Mouse (Mus musculus) MEL (cell line): ENCODE measurements around the gene Cyp4x1. TPM values are rescaled to one million over a fixed set of nuclear protein-coding genes. Genes with fewer than 3 reads are reported as not detected.
A peak's percentile ranks its signal among the peaks of the same experiment; 100 is the strongest.

ENCODE experiments used
- DNase-seq: peaks from one replicate; pipeline ENCODE4 v3.0.0; 2011; ENCODE audit warnings: low read depth, low spot score
- H3K27ac ChIP-seq: 2 replicates; pipeline ENCODE4 v1.5.1; 2012; ENCODE audit warnings: low read depth, mild to moderate bottlenecking, control low read depth, low read length, moderate library complexity; ENCODE audit not compliant: control insufficient read depth
- H3K27me3 ChIP-seq, 2 experiments: fragments of 150-350 bp in 1 of 2; sonication (generic) in 1 of 2; 2 replicates each; pipeline ENCODE4 v1.6.1; 2012; ENCODE audit warnings: low read length in 2 of 2, mild to moderate bottlenecking in 2 of 2, improper control_type of control experiment in 1 of 2, moderate library complexity in 1 of 2; ENCODE audit not compliant: insufficient read depth in 2 of 2, control insufficient read depth in 1 of 2
- H3K36me3 ChIP-seq, 2 experiments: 2 replicates each; pipeline ENCODE4 v1.6.1; 2012 to 2014; ENCODE audit warnings: low read length in 2 of 2, improper control_type of control experiment in 1 of 2, inconsistent platforms in 1 of 2, mild to moderate bottlenecking in 1 of 2; ENCODE audit not compliant: insufficient read depth in 2 of 2, control insufficient read depth in 1 of 2
- H3K4me1 ChIP-seq, 2 experiments: fragments of 150-350 bp in 1 of 2; sonication (generic) in 1 of 2; 2 replicates each; pipeline ENCODE4 v1.6.1; 2012; ENCODE audit warnings: low read length in 2 of 2, improper control_type of control experiment in 1 of 2, mild to moderate bottlenecking in 1 of 2; ENCODE audit not compliant: insufficient read depth in 2 of 2, control insufficient read depth in 1 of 2
- H3K4me3 ChIP-seq, 2 experiments: fragments of 150-350 bp in 1 of 2; sonication (generic) in 1 of 2; 2 replicates each; pipeline ENCODE4 v1.5.1; 2012; ENCODE audit warnings: low read depth in 2 of 2, low read length in 2 of 2, mild to moderate bottlenecking in 2 of 2, moderate library complexity in 2 of 2, control low read depth in 1 of 2, improper control_type of control experiment in 1 of 2; ENCODE audit not compliant: control insufficient read depth in 1 of 2, insufficient read depth in 1 of 2
- H3K79me2 ChIP-seq: 2 replicates; pipeline ENCODE4 v1.6.1; 2012; ENCODE audit warnings: mild to moderate bottlenecking, low read length, moderate library complexity; ENCODE audit not compliant: control insufficient read depth, poor library complexity, insufficient read depth
- H3K9ac ChIP-seq: 2 replicates; pipeline ENCODE4 v1.6.1; 2012; ENCODE audit warnings: low read depth, mild to moderate bottlenecking, control low read depth, low read length, moderate library complexity; ENCODE audit not compliant: control insufficient read depth, poor library complexity, severe bottlenecking
- H3K9me3 ChIP-seq: fragments of 150-350 bp; sonication (generic); replicated peaks from 2 replicates; pipeline ENCODE4 v1.6.1; 2012; ENCODE audit warnings: mild to moderate bottlenecking, low read length, improper control_type of control experiment, moderate library complexity; ENCODE audit not compliant: insufficient read depth
- BHLHE40 ChIP-seq: IDR thresholded peaks from 2 replicates; pipeline ENCODE4 v1.6.1; 2012; ENCODE audit warnings: low read depth, mild to moderate bottlenecking, inconsistent platforms, low read length, improper control_type of control experiment, borderline replicate concordance
- CHD1 ChIP-seq: IDR thresholded peaks from 2 replicates; pipeline ENCODE4 v1.6.1; 2012; ENCODE audit warnings: low read depth, mild to moderate bottlenecking, inconsistent platforms, low read length, improper control_type of control experiment
- CHD2 ChIP-seq: IDR thresholded peaks from 2 replicates; pipeline ENCODE4 v1.6.1; 2011; ENCODE audit warnings: low read length, improper control_type of control experiment
- CTCF ChIP-seq, 3 experiments: IDR thresholded peaks in 2 of 3; conservative IDR thresholded peaks in 1 of 3; 2 replicates each; pipeline ENCODE4 v1.5.1; 2011 to 2012; ENCODE audit warnings: low read length in 3 of 3, low read depth in 2 of 3, mild to moderate bottlenecking in 2 of 3, improper control_type of control experiment in 1 of 3, inconsistent platforms in 1 of 3, mixed read lengths in 1 of 3, moderate library complexity in 1 of 3; ENCODE audit not compliant: control insufficient read depth in 1 of 3, insufficient read depth in 1 of 3, poor library complexity in 1 of 3, severe bottlenecking in 1 of 3
- E2F4 ChIP-seq: IDR thresholded peaks from 2 replicates; pipeline ENCODE4 v1.6.1; 2011; ENCODE audit warnings: low read depth, low read length, improper control_type of control experiment, borderline replicate concordance
- ELF1 ChIP-seq: IDR thresholded peaks from 2 replicates; pipeline ENCODE4 v1.6.1; 2014; ENCODE audit warnings: low read depth, mild to moderate bottlenecking, inconsistent platforms, low read length, improper control_type of control experiment, moderate library complexity
- EP300 ChIP-seq, 2 experiments: IDR thresholded peaks; 2 replicates each; pipeline ENCODE4 v1.6.1; 2011; ENCODE audit warnings: improper control_type of control experiment in 2 of 2, low read length in 2 of 2, low read depth in 1 of 2, mild to moderate bottlenecking in 1 of 2
- ETS1 ChIP-seq: IDR thresholded peaks from 2 replicates; pipeline ENCODE4 v1.6.1; 2012; ENCODE audit warnings: low read depth, mild to moderate bottlenecking, inconsistent platforms, low read length, improper control_type of control experiment, moderate library complexity
- GABPA ChIP-seq: IDR thresholded peaks from 2 replicates; pipeline ENCODE4 v1.6.1; 2012; ENCODE audit warnings: low read depth, mild to moderate bottlenecking, inconsistent platforms, low read length, improper control_type of control experiment, moderate library complexity
- GATA1 ChIP-seq: IDR thresholded peaks from 2 replicates; pipeline ENCODE4 v1.6.1; 2011; ENCODE audit warnings: low read depth, low read length, improper control_type of control experiment
- HCFC1 ChIP-seq: IDR thresholded peaks from 2 replicates; pipeline ENCODE4 v1.6.1; 2012; ENCODE audit warnings: low read depth, mild to moderate bottlenecking, inconsistent platforms, low read length, improper control_type of control experiment, moderate library complexity
- JUND ChIP-seq: IDR thresholded peaks from 2 replicates; pipeline ENCODE4 v1.6.1; 2011; ENCODE audit warnings: low read depth, mild to moderate bottlenecking, improper control_type of control experiment, low read length
- KAT2A ChIP-seq: conservative IDR thresholded peaks from 2 replicates; pipeline ENCODE4 v1.6.1; 2012; ENCODE audit warnings: low read depth, low read length, improper control_type of control experiment, inconsistent platforms
- MAFK ChIP-seq: IDR thresholded peaks from 2 replicates; pipeline ENCODE4 v1.6.1; 2011; ENCODE audit warnings: low read depth, mild to moderate bottlenecking, low read length, improper control_type of control experiment, borderline replicate concordance
- MAX ChIP-seq: IDR thresholded peaks from 2 replicates; pipeline ENCODE4 v1.6.1; 2011; ENCODE audit warnings: low read length, improper control_type of control experiment
- MAZ ChIP-seq: IDR thresholded peaks from 2 replicates; pipeline ENCODE4 v1.6.1; 2012; ENCODE audit warnings: low read depth, mild to moderate bottlenecking, inconsistent platforms, low read length, improper control_type of control experiment
- MEF2A ChIP-seq: IDR thresholded peaks from 2 replicates; pipeline ENCODE4 v1.6.1; 2014; ENCODE audit warnings: low read depth, mild to moderate bottlenecking, inconsistent platforms, low read length, improper control_type of control experiment; ENCODE audit not compliant: poor library complexity, insufficient replicate concordance, severe bottlenecking; ENCODE audit errors: extremely low read depth
- MYB ChIP-seq: IDR thresholded peaks from 2 replicates; pipeline ENCODE4 v1.6.1; 2011; ENCODE audit warnings: mild to moderate bottlenecking, low read depth, low read length, improper control_type of control experiment
- MYC ChIP-seq: IDR thresholded peaks from 2 replicates; pipeline ENCODE4 v1.6.1; 2011; ENCODE audit warnings: low read depth, mild to moderate bottlenecking, low read length, improper control_type of control experiment, moderate library complexity
- NRF1 ChIP-seq: IDR thresholded peaks from 2 replicates; pipeline ENCODE4 v1.6.1; 2014; ENCODE audit warnings: low read depth, mild to moderate bottlenecking, inconsistent platforms, low read length, improper control_type of control experiment, moderate library complexity; ENCODE audit not compliant: poor library complexity, insufficient read depth, severe bottlenecking
- POLR2A ChIP-seq, 2 experiments: IDR thresholded peaks; 2 replicates each; pipeline ENCODE4 v1.6.1; 2011 to 2012; ENCODE audit warnings: low read length in 2 of 2, mild to moderate bottlenecking in 2 of 2, control low read depth in 1 of 2, improper control_type of control experiment in 1 of 2, low read depth in 1 of 2, moderate library complexity in 1 of 2; ENCODE audit not compliant: control insufficient read depth in 1 of 2, insufficient read depth in 1 of 2, poor library complexity in 1 of 2
- POLR2AphosphoS2 ChIP-seq: IDR thresholded peaks from 2 replicates; pipeline ENCODE4 v1.6.1; 2011; ENCODE audit warnings: low read length, improper control_type of control experiment
- POLR2AphosphoS5 ChIP-seq: IDR thresholded peaks from 2 replicates; pipeline ENCODE4 v1.6.1; 2012; ENCODE audit warnings: low read depth, borderline replicate concordance, mild to moderate bottlenecking, inconsistent platforms, low read length, moderate library complexity, mixed read lengths
- RAD21 ChIP-seq: IDR thresholded peaks from 2 replicates; pipeline ENCODE4 v1.6.1; 2011; ENCODE audit warnings: mild to moderate bottlenecking, low read depth, low read length, improper control_type of control experiment
- RCOR1 ChIP-seq: IDR thresholded peaks from 2 replicates; pipeline ENCODE4 v1.6.1; 2012; ENCODE audit warnings: low read depth, mild to moderate bottlenecking, inconsistent platforms, low read length, improper control_type of control experiment
- SIN3A ChIP-seq: IDR thresholded peaks from 2 replicates; pipeline ENCODE4 v1.6.1; 2012; ENCODE audit warnings: low read length, improper control_type of control experiment, inconsistent platforms
- SMC3 ChIP-seq: IDR thresholded peaks from 2 replicates; pipeline ENCODE4 v1.6.1; 2011; ENCODE audit warnings: low read depth, low read length, improper control_type of control experiment
- TAL1 ChIP-seq: IDR thresholded peaks from 2 replicates; pipeline ENCODE4 v1.6.1; 2012; ENCODE audit warnings: mild to moderate bottlenecking, inconsistent platforms, low read length, moderate library complexity, mixed read lengths
- TBP ChIP-seq: IDR thresholded peaks from 2 replicates; pipeline ENCODE4 v1.8.0; 2011; ENCODE audit warnings: low read depth, low read length, improper control_type of control experiment
- TCF12 ChIP-seq: IDR thresholded peaks from 2 replicates; pipeline ENCODE4 v1.6.1; 2014; ENCODE audit warnings: low read depth, mild to moderate bottlenecking, inconsistent platforms, low read length, improper control_type of control experiment, moderate library complexity
- UBTF ChIP-seq: IDR thresholded peaks from 2 replicates; pipeline ENCODE4 v1.6.1; 2012; ENCODE audit warnings: low read depth, mild to moderate bottlenecking, inconsistent platforms, low read length, improper control_type of control experiment, moderate library complexity, borderline replicate concordance; ENCODE audit not compliant: insufficient read depth
- USF2 ChIP-seq, 2 experiments: IDR thresholded peaks; 2 replicates each; pipeline ENCODE4 v1.6.1; 2011 to 2012; ENCODE audit warnings: improper control_type of control experiment in 2 of 2, low read length in 2 of 2, borderline replicate concordance in 1 of 2, inconsistent platforms in 1 of 2, low read depth in 1 of 2, mild to moderate bottlenecking in 1 of 2; ENCODE audit not compliant: insufficient read depth in 1 of 2
- ZKSCAN1 ChIP-seq: IDR thresholded peaks from 2 replicates; pipeline ENCODE4 v1.6.1; 2012; ENCODE audit warnings: low read depth, mild to moderate bottlenecking, inconsistent platforms, low read length, improper control_type of control experiment, moderate library complexity
- ZNF384 ChIP-seq: IDR thresholded peaks from 2 replicates; pipeline ENCODE4 v1.6.1; 2012; ENCODE audit warnings: low read depth, mild to moderate bottlenecking, inconsistent platforms, low read length, improper control_type of control experiment
- polyA plus RNA-seq, 2 experiments: library from polyadenylated mRNA; stranded (reverse) in 1 of 2; unstranded in 1 of 2; fragments of >175 nt in 1 of 2; fragments of >200 nt in 1 of 2; gene quantifications; 2 replicates each; pipeline versions ENCODE4 v1.2.1 to v1.2.4; 2012; ENCODE audit warnings: low replicate concordance in 2 of 2, low read depth in 1 of 2; ENCODE audit not compliant: insufficient read length in 2 of 2, insufficient read depth in 1 of 2, missing spikeins in 1 of 2
- total RNA-seq: library from RNA; depleted of rRNA; stranded (reverse); fragments of 300-350 nt; gene quantifications from 2 replicates; pipeline ENCODE4 v1.2.3, GENCODE M21; 2012

The Cyp4x1 gene
- total and polyA plus RNA-seq, 3 experiments = 0.04 to 0.47 TPM; not detected in 1

DNA sequence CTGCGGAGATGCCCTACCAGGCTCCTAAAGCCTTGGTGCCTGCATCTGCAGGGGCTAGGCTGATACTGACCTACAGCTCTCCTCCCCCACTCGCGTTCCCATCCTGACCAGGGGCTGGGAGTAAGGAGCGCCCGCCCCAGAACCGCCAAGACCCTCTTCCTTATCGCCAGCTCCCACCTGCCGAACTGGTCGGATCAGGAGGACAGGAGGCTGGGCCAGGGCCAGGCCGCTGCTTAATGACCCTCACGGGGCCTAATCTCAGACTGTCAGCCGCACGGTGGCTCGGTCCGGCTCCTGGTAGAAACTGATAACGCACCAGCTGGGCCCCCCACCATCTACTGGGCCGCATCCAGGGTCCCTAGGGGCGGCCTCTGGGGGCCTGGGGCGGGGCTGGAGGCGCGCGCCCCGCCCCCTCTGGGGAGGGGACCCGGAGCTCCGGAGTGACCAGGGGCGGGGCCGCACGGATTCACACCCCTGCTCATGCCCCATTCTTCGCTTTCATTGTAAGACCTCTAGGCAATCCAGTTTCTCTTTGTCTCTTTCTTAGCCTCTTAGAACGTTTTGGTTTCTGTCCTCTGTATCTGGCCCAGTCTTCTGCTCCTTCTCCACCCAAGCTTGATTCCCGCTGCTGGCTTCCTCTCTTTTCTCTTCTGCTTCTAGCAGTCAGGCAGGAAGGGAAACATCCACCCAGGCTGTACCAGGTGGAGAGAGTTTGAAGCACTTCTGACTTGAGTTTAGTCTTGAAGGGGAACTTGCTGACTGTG lies 38.2 kb downstream of the Cyp4x1 start:
- peak overlapping the region; percentile 73 for H3K27ac ChIP-seq
- peaks cover 0 to 14% of the 10 kb centered on the region in 2 experiments; a peak in 2 of 4 replicates for H3K36me3 ChIP-seq
- H3K4me3 ChIP-seq = peak overlapping the region; percentile 43 to 53
- H3K79me2 ChIP-seq = no peaks in the 10 kb centered on the region
- DNase-seq = peak; percentile 86
- H3K27me3 ChIP-seq = no peaks in the 10 kb centered on the region
- H3K9me3 ChIP-seq = no peaks in the 10 kb centered on the region
- H3K9ac ChIP-seq = peak overlapping the region; percentile 57
- H3K4me1 ChIP-seq = peaks cover 3 to 39% of the 10 kb centered on the region in 2 experiments
- TF ChIP-seq RAD21 (no peak), ZKSCAN1 (no peak), CTCF (IDR thresholded peaks at IDR 0.05 in 2 of 3, conservative IDR thresholded peaks at IDR 0.05 in 1 of 3; ENCODE audit: control insufficient read depth in 1 of 3, insufficient read depth in 1 of 3, low read depth in 2 of 3, low read length in 3 of 3, poor library complexity in 1 of 3, severe bottlenecking in 1 of 3) (no peak), HCFC1 (no peak; the same call in 1 of the 2 replicates), UBTF (no peak), MEF2A (0 out of 2 replicates have a peak, but pooled peaks have one; percentile 21), EP300 (IDR thresholded peaks at IDR 0.05; ENCODE audit: low read depth in 1 of 2, low read length in 2 of 2) (peak; percentile 86 to 97), CHD2 (no peak), USF2 (IDR thresholded peaks at IDR 0.05; ENCODE audit: borderline replicate concordance in 1 of 2, insufficient read depth in 1 of 2, low read depth in 1 of 2, low read length in 2 of 2) (no peak), E2F4 (no peak), SIN3A (peak; percentile 57), POLR2AphosphoS2 (peak; percentile 51; the same call in 1 of the 2 replicates), CHD1 (no peak; the same call in 1 of the 2 replicates), BHLHE40 (no peak; the same call in 1 of the 2 replicates), MAFK (0 out of 2 replicates have a peak, but pooled peaks have one; percentile 7), RCOR1 (peak; percentile 63; the same call in 1 of the 2 replicates), POLR2A (IDR thresholded peaks at IDR 0.05; ENCODE audit: control insufficient read depth in 1 of 2, insufficient read depth in 1 of 2, low read depth in 1 of 2, low read length in 2 of 2, poor library complexity in 1 of 2) (0 out of 4 replicates have a peak, but pooled peaks of 1 of the 2 experiments have one; percentile 17), ELF1 (peak; percentile 47; the same call in 1 of the 2 replicates), MAZ (peak; percentile 82; the same call in 1 of the 2 replicates), TAL1 (peak; percentile 98), ZNF384 (no peak), TCF12 (peak; percentile 99), GATA1 (peak; percentile 81), NRF1 (0 out of 2 replicates have a peak, but pooled peaks have one; percentile 28), SMC3 (no peak), MAX (peak; percentile 47; the same call in 1 of the 2 replicates), POLR2AphosphoS5 (no peak), GABPA (no peak), MYC (no peak; the same call in 1 of the 2 replicates), ETS1 (peak; percentile 93), MYB (0 out of 2 replicates have a peak, but pooled peaks have one; percentile 52), JUND (no peak), KAT2A (no peak; the same call in 1 of the 2 replicates), TBP (0 out of 2 replicates have a peak, but pooled peaks have one; percentile 10)
